Mouse (Mus musculus): Measurements from ENCODE around the gene Tmem206. TPM values are rescaled to one million over a fixed set of nuclear protein-coding genes. Genes with fewer than 3 reads are reported as not detected.
A peak's percentile ranks its signal among the peaks of the same experiment; 100 is the strongest.

Gene Tmem206
- total and polyA plus RNA-seq, 2 experiments from 2014 or later: 23.2 to 27.6 TPM

DNA sequence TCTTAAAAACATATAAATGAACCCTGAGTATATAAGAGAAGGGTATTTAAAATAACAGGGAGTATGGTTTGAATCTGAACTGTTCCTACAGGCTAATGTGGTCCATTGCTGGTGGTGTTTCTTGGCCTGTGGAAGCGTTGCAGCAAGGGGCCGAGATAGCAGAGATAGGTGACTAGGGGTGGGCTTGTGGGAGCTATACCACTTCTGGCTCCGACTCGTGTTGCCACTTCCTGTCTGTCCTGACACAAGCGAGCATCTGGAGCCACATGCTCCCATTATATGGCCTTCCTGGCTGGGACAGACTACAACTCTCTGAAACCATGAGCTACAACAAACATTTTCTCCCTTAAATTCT lies 49.9 kb downstream of the Tmem206 start:
- no peaks in the 10 kb centered on the region for H3K36me3 ChIP-seq (ENCODE audit: insufficient read depth, low read length)
- no peak overlapping the region for H3K4me3 ChIP-seq (ENCODE audit: low read depth, low read length)
- no peaks in the 10 kb centered on the region for H3K4me1 ChIP-seq (ENCODE audit: insufficient read depth, low read length)
- ATAC-seq (ENCODE audit: low FRiP score): no peak
- TF ChIP-seq CTCF (IDR thresholded peaks at IDR 0.05): no peak
- WGBS: 98% methylated on average over 5 of the region's 5 CpGs
- H3K27me3 ChIP-seq (ENCODE audit: insufficient read depth, low read length): no peaks in the 10 kb centered on the region
- H3K9me3 ChIP-seq (ENCODE audit: low read length): no peaks in the 10 kb centered on the region
- H3K27ac ChIP-seq (ENCODE audit: low read depth, low read length): no peak overlapping the region
- H3K9ac ChIP-seq (replicated peaks; ENCODE audit: low read length, poor library complexity, severe bottlenecking): no peak overlapping the region
- H3K4me2 ChIP-seq (ENCODE audit: low read depth, low read length, poor library complexity, severe bottlenecking): no peak overlapping the region
- DNase-seq (ENCODE audit: low spot score): no peak

DNA sequence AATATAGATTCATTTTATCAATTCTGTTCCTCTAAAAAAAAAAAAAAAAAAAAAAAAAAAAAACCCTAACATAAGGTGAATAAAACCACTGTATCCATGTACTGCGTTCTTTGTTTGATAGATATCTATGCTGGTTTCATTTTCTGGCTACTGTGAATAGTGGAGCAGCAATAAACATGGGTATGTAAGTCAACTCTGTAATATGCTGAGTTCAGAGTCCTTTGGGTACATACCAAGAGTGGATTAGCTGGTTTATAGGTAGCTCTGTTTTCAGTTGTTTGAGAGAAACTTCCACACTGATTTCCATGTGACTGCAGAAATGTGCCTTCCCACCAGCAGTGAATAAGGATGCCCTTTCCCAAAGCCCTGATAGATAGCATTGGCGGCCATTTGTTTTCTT lies 52.4 kb downstream of the Tmem206 start:
- Histone ChIP-seq H3K27ac (ENCODE audit: low read depth, low read length) (no peak overlapping the region), H3K36me3 (ENCODE audit: insufficient read depth, low read length) (no peaks in the 10 kb centered on the region), H3K9ac (replicated peaks; ENCODE audit: low read length, poor library complexity, severe bottlenecking) (no peak overlapping the region), H3K27me3 (ENCODE audit: insufficient read depth, low read length) (no peaks in the 10 kb centered on the region), H3K9me3 (ENCODE audit: low read length) (no peaks in the 10 kb centered on the region), H3K4me2 (ENCODE audit: low read depth, low read length, poor library complexity, severe bottlenecking) (no peak overlapping the region), H3K4me1 (ENCODE audit: insufficient read depth, low read length) (no peaks in the 10 kb centered on the region), H3K4me3 (ENCODE audit: low read depth, low read length) (no peak overlapping the region)
- no peak for DNase-seq (ENCODE audit: low spot score)
- 92% methylated on average over 2 of the region's 2 CpGs for WGBS
- TF ChIP-seq CTCF (IDR thresholded peaks at IDR 0.05): no peak
- no peak for ATAC-seq (ENCODE audit: low FRiP score)

DNA sequence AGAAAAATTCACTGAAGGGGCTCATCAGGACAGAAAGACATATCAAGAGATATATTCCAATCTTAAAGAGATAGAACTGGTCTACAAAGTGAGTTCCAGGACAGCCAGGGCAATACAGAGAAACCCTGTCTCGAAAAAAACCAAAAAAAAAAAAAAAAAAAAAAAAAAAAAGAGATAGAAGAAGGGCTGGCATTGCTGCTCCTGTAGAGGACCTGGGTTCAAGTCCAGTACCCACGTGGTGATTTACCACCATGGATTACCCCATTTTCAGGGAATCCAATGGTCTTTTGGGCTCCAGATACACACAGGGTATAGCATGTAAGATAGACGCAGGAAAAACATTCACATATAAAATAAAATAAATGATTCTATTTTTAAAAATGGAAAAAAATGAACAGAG lies 55.1 kb downstream of the Tmem206 start:
- Histone ChIP-seq H3K9me3 (ENCODE audit: low read length) (no peaks in the 10 kb centered on the region), H3K4me3 (ENCODE audit: low read depth, low read length) (no peak overlapping the region), H3K36me3 (ENCODE audit: insufficient read depth, low read length) (no peaks in the 10 kb centered on the region), H3K4me2 (ENCODE audit: low read depth, low read length, poor library complexity, severe bottlenecking) (no peak overlapping the region), H3K27ac (ENCODE audit: low read depth, low read length) (no peak overlapping the region), H3K27me3 (ENCODE audit: insufficient read depth, low read length) (no peaks in the 10 kb centered on the region), H3K9ac (replicated peaks; ENCODE audit: low read length, poor library complexity, severe bottlenecking) (no peak overlapping the region), H3K4me1 (ENCODE audit: insufficient read depth, low read length) (no peaks in the 10 kb centered on the region)
- no peak for ATAC-seq (ENCODE audit: low FRiP score)
- no peak for DNase-seq (ENCODE audit: low spot score)
- WGBS: 93% methylated on average over 3 of the region's 3 CpGs
- TF ChIP-seq CTCF (IDR thresholded peaks at IDR 0.05): no peak

DNA sequence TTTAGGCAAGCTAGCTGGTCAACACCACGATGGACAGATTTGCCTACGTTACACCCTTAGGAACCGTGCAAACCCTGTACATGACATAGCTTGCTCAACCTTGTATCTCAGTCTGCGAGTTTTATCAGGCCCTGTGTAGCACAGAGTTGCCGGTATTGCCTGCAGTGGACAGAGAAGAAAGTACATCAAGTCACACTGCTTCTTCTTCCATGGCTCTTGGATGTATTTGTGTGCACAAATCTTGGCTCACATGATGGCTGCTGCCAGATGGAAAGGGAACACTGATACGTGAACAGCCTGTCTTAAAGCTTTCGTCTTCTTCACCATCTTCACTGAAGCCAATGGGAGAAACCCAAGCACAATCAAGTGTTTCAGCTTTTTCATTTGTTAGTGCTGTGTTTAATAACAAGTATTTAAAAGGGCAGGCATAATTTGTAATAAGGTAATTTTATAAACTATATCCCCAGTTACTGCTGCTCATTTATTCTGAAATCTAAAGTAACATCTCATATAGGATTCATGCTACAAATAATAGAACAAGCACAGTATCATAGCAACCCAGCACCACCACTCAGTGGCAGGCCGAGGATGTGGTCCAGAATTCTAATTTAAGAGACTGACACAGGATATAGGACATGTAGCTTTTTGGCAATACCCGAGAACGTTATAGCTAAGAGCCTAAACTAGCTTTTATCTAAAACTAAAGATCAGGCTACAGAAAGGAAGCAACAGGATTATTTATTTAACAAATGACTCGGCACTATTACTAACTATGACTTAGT lies 56.4 kb downstream of the Tmem206 start:
- TF ChIP-seq CTCF (IDR thresholded peaks at IDR 0.05): no peak
- Histone ChIP-seq H3K9ac (replicated peaks; ENCODE audit: low read length, poor library complexity, severe bottlenecking) (no peak overlapping the region), H3K4me3 (ENCODE audit: low read depth, low read length) (no peak overlapping the region), H3K27me3 (ENCODE audit: insufficient read depth, low read length) (no peaks in the 10 kb centered on the region), H3K27ac (ENCODE audit: low read depth, low read length) (peak overlapping the region; percentile 59), H3K9me3 (ENCODE audit: low read length) (no peaks in the 10 kb centered on the region), H3K4me2 (ENCODE audit: low read depth, low read length, poor library complexity, severe bottlenecking) (no peak overlapping the region), H3K4me1 (ENCODE audit: insufficient read depth, low read length) (no peaks in the 10 kb centered on the region), H3K36me3 (ENCODE audit: insufficient read depth, low read length) (no peaks in the 10 kb centered on the region)
- DNase-seq (ENCODE audit: low spot score) (peak; percentile 53), ATAC-seq (ENCODE audit: low FRiP score) (0 out of 2 replicates have a peak, but pooled peaks have one; percentile 13)
- 62% methylated on average over 11 of the region's 11 CpGs for WGBS

DNA sequence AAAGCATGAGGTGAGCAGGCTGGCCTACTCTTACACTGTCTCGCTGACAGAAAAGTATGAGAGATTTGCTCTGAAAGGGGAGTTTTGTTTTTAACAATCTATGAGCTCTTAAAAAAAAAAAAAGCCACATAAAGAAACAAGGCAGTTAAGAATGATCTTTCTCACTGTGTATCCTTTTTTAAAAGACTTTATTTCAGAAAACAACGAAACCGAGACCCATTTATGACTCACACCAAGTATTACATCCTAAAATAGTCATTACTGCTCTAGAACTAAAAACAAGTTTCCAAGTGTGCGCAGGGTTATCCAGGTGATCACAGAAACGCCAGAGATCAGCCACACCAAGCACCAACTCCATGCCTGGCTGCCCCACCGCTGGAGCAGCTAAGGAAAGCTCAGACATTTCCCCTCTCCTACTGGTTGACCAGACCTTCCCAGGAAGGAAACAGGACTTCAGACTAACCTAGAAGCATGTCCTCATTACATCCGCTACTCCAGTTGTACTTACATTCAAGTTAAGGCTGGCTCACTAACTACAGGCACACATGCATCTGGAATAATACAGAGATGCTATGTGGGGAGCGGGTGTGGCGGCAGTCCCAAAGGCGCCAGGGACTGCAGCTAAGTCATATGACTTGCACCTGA lies 59.2 kb downstream of the Tmem206 start:
- Histone ChIP-seq H3K27me3 (ENCODE audit: insufficient read depth, low read length) (no peaks in the 10 kb centered on the region), H3K4me1 (ENCODE audit: insufficient read depth, low read length) (no peaks in the 10 kb centered on the region), H3K4me2 (ENCODE audit: low read depth, low read length, poor library complexity, severe bottlenecking) (no peak overlapping the region), H3K4me3 (ENCODE audit: low read depth, low read length) (no peak overlapping the region), H3K27ac (ENCODE audit: low read depth, low read length) (no peak overlapping the region), H3K36me3 (ENCODE audit: insufficient read depth, low read length) (no peaks in the 10 kb centered on the region), H3K9ac (replicated peaks; ENCODE audit: low read length, poor library complexity, severe bottlenecking) (no peak overlapping the region), H3K9me3 (ENCODE audit: low read length) (no peaks in the 10 kb centered on the region)
- TF ChIP-seq CTCF (IDR thresholded peaks at IDR 0.05): no peak
- no peak for ATAC-seq (ENCODE audit: low FRiP score)
- DNase-seq (ENCODE audit: low spot score): no peak
- WGBS: 96% methylated on average over 10 of the region's 10 CpGs

DNA sequence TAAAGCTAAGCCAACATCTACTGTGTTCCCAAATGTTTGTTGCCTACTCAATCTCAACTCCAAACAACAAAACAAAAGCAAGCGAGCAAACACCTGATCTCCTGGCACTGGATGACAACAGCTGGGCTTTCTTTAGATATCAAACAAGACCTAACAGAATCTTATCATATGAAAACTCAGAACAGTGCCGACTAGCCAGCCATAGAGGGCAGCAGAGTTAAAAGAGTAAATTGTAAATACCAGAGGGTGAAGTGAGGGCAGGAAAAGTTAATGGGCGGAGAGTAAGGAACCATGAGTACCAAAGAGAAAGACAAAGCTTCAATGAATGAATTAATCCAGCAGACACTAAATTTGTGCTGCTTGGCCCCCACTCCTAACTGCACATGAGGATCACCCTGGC lies 65.6 kb downstream of the Tmem206 start:
- DNase-seq (ENCODE audit: low spot score): peak; percentile 78
- peak; percentile 86 for TF ChIP-seq CTCF (IDR thresholded peaks at IDR 0.05)
- no peak overlapping the region for H3K27ac ChIP-seq (ENCODE audit: low read depth, low read length)
- H3K27me3 ChIP-seq (ENCODE audit: insufficient read depth, low read length): no peaks in the 10 kb centered on the region
- H3K9ac ChIP-seq (replicated peaks; ENCODE audit: low read length, poor library complexity, severe bottlenecking): no peak overlapping the region
- no peaks in the 10 kb centered on the region for H3K4me1 ChIP-seq (ENCODE audit: insufficient read depth, low read length)
- ATAC-seq (ENCODE audit: low FRiP score): no peak
- H3K36me3 ChIP-seq (ENCODE audit: insufficient read depth, low read length): no peaks in the 10 kb centered on the region
- H3K4me2 ChIP-seq (ENCODE audit: low read depth, low read length, poor library complexity, severe bottlenecking): no peak overlapping the region
- H3K4me3 ChIP-seq (ENCODE audit: low read depth, low read length): no peak overlapping the region
- H3K9me3 ChIP-seq (ENCODE audit: low read length): no peaks in the 10 kb centered on the region
- WGBS: 27% methylated on average over 3 of the region's 3 CpGs

Data from midbrain, postnatal 0 days (tissue).